Mouse (Mus musculus) kidney, postnatal 0 days (tissue): ENCODE measurements around the gene Nkx6-2. TPM values are rescaled to one million over a fixed set of nuclear protein-coding genes. Genes with fewer than 3 reads are reported as not detected.

Experiments used
- ATAC-seq: fragments of 200-750 bp; cut with Nextera tagmentation; replicated peaks from 2 replicates; pipeline ENCODE4 v1.8.0; 2017; ENCODE audit warnings: low read depth, moderate number of reproducible peaks, moderate TSS enrichment, moderate library complexity; ENCODE audit not compliant: low FRiP score
- DNase-seq: peaks from one replicate; pipeline ENCODE4 v3.0.0-alpha.2; 2016; ENCODE audit warnings: low spot score
- H3K27ac ChIP-seq: fragments of 300-500 bp; sonication (generic); 2 replicates; pipeline ENCODE4 v1.5.1; 2014; ENCODE audit warnings: mild to moderate bottlenecking
- H3K27me3 ChIP-seq: fragments of 300-500 bp; sonication (generic); 2 replicates; pipeline ENCODE4 v1.6.1; 2014; ENCODE audit warnings: low read length, mixed read lengths; ENCODE audit not compliant: insufficient read depth
- H3K36me3 ChIP-seq: fragments of 300-500 bp; sonication (generic); 2 replicates; pipeline ENCODE4 v1.6.1; 2014; ENCODE audit warnings: low read length, mixed read lengths; ENCODE audit not compliant: insufficient read depth
- H3K4me1 ChIP-seq: fragments of 300-500 bp; sonication (generic); replicated peaks from 2 replicates; pipeline ENCODE4 v1.6.1; 2014; ENCODE audit warnings: antibody characterized with exemption, low read length, mixed read lengths; ENCODE audit not compliant: insufficient read depth
- H3K4me2 ChIP-seq: fragments of 300-500 bp; sonication (generic); 2 replicates; pipeline ENCODE4 v1.6.1; 2014; ENCODE audit warnings: mild to moderate bottlenecking, low read length, moderate library complexity, mixed read lengths
- H3K4me3 ChIP-seq: fragments of 300-500 bp; sonication (generic); replicated peaks from 2 replicates; pipeline ENCODE4 v1.5.1; 2014; ENCODE audit warnings: low read depth, low read length
- H3K9ac ChIP-seq: fragments of 300-500 bp; sonication (generic); 2 replicates; pipeline ENCODE4 v1.6.1; 2014; ENCODE audit warnings: low read depth, low read length
- H3K9me3 ChIP-seq: fragments of 300-500 bp; sonication (generic); replicated peaks from 2 replicates; pipeline ENCODE4 v1.6.1; 2016; ENCODE audit warnings: low read length, inconsistent platforms, mixed read lengths
- CTCF ChIP-seq: IDR thresholded peaks from 2 replicates; pipeline ENCODE4 v1.5.1; 2016; ENCODE audit warnings: antibody characterized with exemption, low read depth, mild to moderate bottlenecking, moderate library complexity
- WGBS: fragments of 180-500 bp; shearing (Covaris S2); extraction: QIAGEN DNeasy Blood & Tissue Kit; methylation state at CpG from one replicate; pipeline ENCODE4 v1.1.7; 2014; 5-methylcytosine and 5-hydroxymethylcytosine counted together
- polyA plus RNA-seq: library from polyadenylated mRNA; unstranded; fragments of >200 nt; fragmentation: Nextera tagmentation; extraction: Ambion mirVana; gene quantifications from 2 replicates; pipeline ENCODE4 v1.2.1, GENCODE M21; 2015

The Nkx6-2 gene
- polyA plus RNA-seq, 1 experiment from 2014 or later = 0.11 TPM

GRCm38 (mm10) chr7:139583094-139583737, 619 bp upstream of the Nkx6-2 start:
- Histone ChIP-seq H3K4me1 (peaks cover 16% of the 10 kb centered on the region), H3K36me3 (0 out of 2 replicates have a peak, but pooled peaks cover 6% of the 10 kb centered on the region), H3K27me3 (peaks cover 79% of the 10 kb centered on the region), H3K4me3 (no peak overlapping the region), H3K9me3 (no peaks in the 10 kb centered on the region), H3K9ac (no peak overlapping the region), H3K4me2 (no peak overlapping the region), H3K27ac (no peak overlapping the region)
- TF ChIP-seq CTCF = no peak
- DNase-seq = no peak
- no peak for ATAC-seq
- 9% methylated on average over 17 of the region's 17 CpGs for WGBS

GRCm38 (mm10) chr7:139581801-139582571, 611 bp downstream of the Nkx6-2 start:
- Histone ChIP-seq H3K9ac (no peak overlapping the region), H3K4me3 (peak overlapping the region; percentile 31), H3K4me1 (peaks cover 16% of the 10 kb centered on the region), H3K4me2 (peak overlapping the region; percentile 52), H3K27ac (no peak overlapping the region), H3K9me3 (no peaks in the 10 kb centered on the region), H3K27me3 (peaks cover 80% of the 10 kb centered on the region), H3K36me3 (0 out of 2 replicates have a peak, but pooled peaks cover 6% of the 10 kb centered on the region)
- 1% methylated on average over 82 of the region's 82 CpGs for WGBS
- TF ChIP-seq CTCF = no peak
- ATAC-seq (no peak), DNase-seq (no peak)

GRCm38 (mm10) chr7:139580851-139581775, 1.5 kb downstream of the Nkx6-2 start:
- Histone ChIP-seq H3K9me3 (no peaks in the 10 kb centered on the region), H3K4me3 (peak overlapping the region; percentile 31; the same call in 1 of the 2 replicates), H3K36me3 (0 out of 2 replicates have a peak, but pooled peaks cover 6% of the 10 kb centered on the region), H3K27ac (no peak overlapping the region), H3K27me3 (peaks cover 71% of the 10 kb centered on the region), H3K9ac (no peak overlapping the region), H3K4me1 (peaks cover 16% of the 10 kb centered on the region), H3K4me2 (peak overlapping the region; percentile 52)
- ATAC-seq (no peak), DNase-seq (no peak)
- 2% methylated on average over 78 of the region's 78 CpGs for WGBS
- no peak for TF ChIP-seq CTCF

GRCm38 (mm10) chr7:139579261-139579905, 3.2 kb downstream of the Nkx6-2 start:
- ATAC-seq (no peak), DNase-seq (no peak)
- TF ChIP-seq CTCF = no peak
- Histone ChIP-seq H3K4me2 (no peak overlapping the region), H3K9ac (no peak overlapping the region), H3K4me3 (no peak overlapping the region), H3K4me1 (peaks cover 10% of the 10 kb centered on the region), H3K9me3 (no peaks in the 10 kb centered on the region), H3K27ac (no peak overlapping the region), H3K36me3 (0 out of 2 replicates have a peak, but pooled peaks cover 6% of the 10 kb centered on the region), H3K27me3 (peaks cover 54% of the 10 kb centered on the region)
- 76% methylated on average over 21 of the region's 21 CpGs for WGBS

- no peak overlapping the region for H3K9ac ChIP-seq
- H3K27me3 ChIP-seq = peaks cover 26% of the 10 kb centered on the region
- no peak overlapping the region for H3K4me2 ChIP-seq
- H3K4me3 ChIP-seq = no peak overlapping the region
- no peak overlapping the region for H3K27ac ChIP-seq
- 0 out of 2 replicates have a peak, but pooled peaks cover 6% of the 10 kb centered on the region for H3K36me3 ChIP-seq
- 57% methylated on average over 16 of the region's 16 CpGs for WGBS
- ATAC-seq (peak; percentile 59; the same call in 1 of the 2 replicates), DNase-seq (peak; percentile 68)
- H3K9me3 ChIP-seq = no peaks in the 10 kb centered on the region
- no peak for TF ChIP-seq CTCF
- H3K4me1 ChIP-seq = no peaks in the 10 kb centered on the region
Observed at GRCm38 (mm10) chr7:139576064-139576686, 6.4 kb downstream of the Nkx6-2 start.
